Mouse (Mus musculus): ENCODE measurements around the gene Abca14.
"Not testable (repeated sequence)": the region's sequence is repeated elsewhere in the genome, so short reads cannot be mapped to it uniquely, and the experiment has no call there.

The Abca14 gene

DNA sequence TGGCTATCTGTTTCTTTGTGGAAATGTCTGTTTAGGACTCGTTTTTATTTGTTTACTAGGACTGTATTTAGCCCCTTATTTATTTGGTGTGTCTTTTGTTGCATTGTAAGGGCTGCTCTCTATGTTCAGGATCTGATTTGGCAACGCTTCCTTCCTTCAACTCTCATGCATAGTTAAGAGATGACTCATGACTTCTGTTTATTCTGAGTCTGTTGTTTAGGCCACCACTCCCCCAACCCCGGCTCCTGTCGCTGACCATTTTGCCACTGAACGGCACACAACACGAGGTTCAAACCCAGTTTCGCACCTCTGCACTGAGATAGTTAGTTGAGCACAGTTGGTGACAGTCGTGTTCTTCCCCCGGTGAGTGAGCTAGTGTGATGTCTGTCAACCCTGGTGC, 2.2 kb downstream of the Abca14 start:
- DNase-seq: no peak

GRCm38 (mm10) chr7:120228541-120228940, 24.8 kb downstream of the Abca14 start:
- DNase-seq: no peak

- DNase-seq: no peak
Measured at GRCm38 (mm10) chr7:120241092-120241491, 37.3 kb downstream of the Abca14 start.

DNA sequence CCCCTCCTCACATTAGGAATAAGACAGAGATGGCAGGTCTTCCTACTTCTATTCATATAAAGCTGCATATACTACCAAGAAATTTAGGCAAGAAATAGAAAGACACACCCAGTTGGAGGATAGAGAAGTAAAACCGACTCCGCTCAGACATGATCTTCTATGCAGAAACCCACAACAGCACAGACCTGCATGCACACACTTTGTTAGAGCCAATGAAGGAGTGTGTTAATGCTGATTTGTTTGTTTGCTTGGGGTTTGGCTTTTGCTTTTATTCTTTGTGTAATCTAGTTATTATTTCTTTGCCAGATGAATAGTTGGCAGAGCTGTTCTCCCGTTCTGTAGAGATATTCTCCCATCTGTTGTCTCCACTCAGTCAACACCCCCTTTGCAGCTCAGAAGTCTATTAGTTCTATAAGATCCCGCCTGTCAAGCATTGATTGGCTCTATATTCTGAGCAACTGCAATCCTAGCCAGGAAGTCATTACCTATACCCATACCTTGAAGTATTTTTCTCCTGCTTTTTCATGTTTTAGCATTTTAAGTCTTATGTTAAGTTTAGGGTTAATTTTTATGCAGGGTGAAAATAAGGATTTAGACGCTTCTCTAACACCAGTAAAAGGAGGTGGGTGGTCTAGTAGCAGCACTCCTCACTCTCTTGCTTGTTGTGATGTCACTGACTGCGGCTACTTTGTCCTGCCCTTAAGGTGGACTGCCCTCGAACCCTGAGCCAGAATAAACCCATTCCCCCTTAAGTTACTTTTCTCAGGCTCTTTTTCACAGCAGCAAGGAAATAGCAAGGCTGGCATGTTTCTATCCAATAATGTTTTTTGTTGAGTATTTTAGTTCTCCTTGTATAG, 67.6 kb downstream of the Abca14 start:
- no peak for DNase-seq

- DNase-seq: no peak
Measured at GRCm38 (mm10) chr7:120272110-120272509, 68.3 kb downstream of the Abca14 start.

DNA sequence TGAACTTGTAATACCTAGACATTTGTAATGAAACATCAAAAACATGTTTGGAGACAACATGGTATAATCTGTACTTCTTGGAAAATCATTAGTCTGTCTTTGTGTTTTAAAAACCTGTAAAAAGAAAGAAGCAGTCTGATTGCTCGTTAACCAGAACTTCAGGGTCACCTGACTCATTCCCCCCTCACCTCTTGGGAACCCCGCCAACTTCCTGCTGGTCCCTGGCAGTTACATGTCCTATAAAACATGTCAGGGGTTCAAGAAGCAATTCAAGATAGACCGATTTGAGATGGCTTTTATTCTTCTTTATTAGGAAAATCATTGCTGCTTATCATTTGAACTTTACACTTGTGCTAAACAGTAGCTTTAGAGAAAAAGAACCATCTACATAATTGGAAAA, 81.5 kb downstream of the Abca14 start:
- DNase-seq: no peak

- DNase-seq: no peak
Measured at GRCm38 (mm10) chr7:120316086-120316485, 112.3 kb downstream of the Abca14 start.

DNA sequence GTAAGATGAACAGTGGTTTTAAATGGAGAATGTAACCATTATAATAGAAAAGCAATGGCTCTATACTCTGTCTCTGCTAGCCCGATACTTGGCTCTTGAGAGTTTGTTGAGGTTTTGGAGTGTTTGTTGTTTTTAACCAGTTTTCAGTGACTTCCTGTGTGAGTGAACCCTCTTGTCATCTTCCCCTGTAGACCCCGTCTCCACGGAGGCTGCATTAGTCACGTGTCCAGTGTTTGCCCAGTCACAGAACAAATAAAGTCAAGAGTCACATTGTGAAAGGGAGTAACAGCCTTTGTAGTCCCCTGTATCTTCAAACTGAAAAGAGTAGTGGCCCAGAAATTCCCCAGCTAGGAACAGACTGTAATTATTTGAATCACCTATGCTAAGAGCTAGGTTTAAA, 119.2 kb downstream of the Abca14 start:
- no peak for DNase-seq

- not testable (repeated sequence) for DNase-seq
Measured at GRCm38 (mm10) chr7:120325911-120326310, 122.2 kb downstream of the Abca14 start.

- no peak for DNase-seq
Measured at GRCm38 (mm10) chr7:120327220-120328073, 123.7 kb downstream of the Abca14 start.

GRCm38 (mm10) chr7:120328087-120328793, 124.5 kb downstream of the Abca14 start, which contains the start of gene Abca15:
Gene Abca15 (plus strand): TSS chr7:120328670.
- DNase-seq: no peak

- DNase-seq: no peak
Measured at GRCm38 (mm10) chr7:120361159-120361558, 157.4 kb downstream of the Abca14 start.

All from thymus, adult 18-20 months (tissue).